Mouse (Mus musculus) stomach, postnatal 0 days (tissue): ENCODE measurements at regions not wholly inside any gene's neighbourhood (a gene's known extent, or its start where the extent isn't known, plus 50 kb on each side); places are given as distances from the start of the nearest gene placed in this dataset.

ENCODE experiments used
- CTCF ChIP-seq: IDR thresholded peaks from 2 replicates; pipeline ENCODE4 v1.5.1; 2016; ENCODE audit warnings: antibody characterized with exemption, low read depth, mild to moderate bottlenecking, moderate library complexity
- EP300 ChIP-seq: optimal IDR thresholded peaks from 2 replicates; pipeline ENCODE3; 2016; ENCODE audit warnings: antibody characterized with exemption

DNA sequence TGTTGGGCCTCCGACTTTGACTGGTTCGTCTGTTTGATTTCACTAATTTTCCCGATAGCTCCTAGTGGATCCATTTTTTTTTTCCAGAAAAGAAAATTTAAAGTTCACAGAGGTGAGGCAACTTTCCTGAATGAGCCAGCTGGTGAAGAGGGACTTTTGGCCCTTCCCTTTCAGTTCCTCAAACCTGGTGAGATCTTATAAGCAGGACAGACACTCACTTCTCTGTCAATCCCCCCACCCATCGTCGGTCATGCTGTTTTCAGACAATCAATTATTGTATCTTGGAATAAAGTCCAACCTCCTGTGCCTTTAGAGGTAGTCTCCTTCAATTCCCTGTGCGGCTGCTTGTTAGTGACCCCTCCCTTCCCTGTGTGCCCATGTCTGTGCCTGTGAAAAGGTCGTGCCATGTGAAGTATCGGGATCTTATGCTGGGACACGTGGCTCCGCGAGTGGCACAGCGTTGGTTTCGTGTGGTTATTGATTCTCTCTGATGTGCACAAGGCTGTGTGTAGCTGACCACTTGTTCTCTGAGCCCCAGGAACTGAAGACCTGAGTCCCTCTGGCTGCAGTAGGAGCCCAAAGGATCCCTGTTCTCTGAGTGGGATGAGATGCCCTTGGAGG lies 55.9 kb upstream of the Slc38a2 start:
- TF ChIP-seq CTCF (no peak), EP300 (no peak)
